Mouse (Mus musculus): Measurements from ENCODE around the gene Hspb9. TPM values are rescaled to one million over a fixed set of nuclear protein-coding genes. Genes with fewer than 3 reads are reported as not detected.

The Hspb9 gene
- polyA plus RNA-seq, 1 experiment from 2014 or later = 0.97 TPM

GRCm38 (mm10) chr11:100684084-100684483 is 29.6 kb upstream of the Hspb9 start:
- DNase-seq (no peak), ATAC-seq (ENCODE audit: insufficient read depth) (no peak)
- Histone ChIP-seq H3K27ac (ENCODE audit: low read depth) (no peak overlapping the region), H3K4me2 (no peak overlapping the region), H3K9ac (no peak overlapping the region), H3K27me3 (ENCODE audit: insufficient read depth, low read length) (no peaks in the 10 kb centered on the region), H3K9me3 (ENCODE audit: low read depth, low read length) (no peaks in the 10 kb centered on the region), H3K4me1 (ENCODE audit: insufficient read depth) (no peaks in the 10 kb centered on the region), H3K36me3 (ENCODE audit: insufficient read depth) (no peaks in the 10 kb centered on the region), H3K4me3 (ENCODE audit: low read depth, low read length) (no peak overlapping the region)
- TF ChIP-seq CTCF (IDR thresholded peaks at IDR 0.05; ENCODE audit: low read depth) = no peak
- WGBS = 67% methylated on average over 2 of the region's 2 CpGs

- ATAC-seq (ENCODE audit: insufficient read depth) = no peak
- H3K4me3 ChIP-seq (ENCODE audit: low read depth, low read length) = no peak overlapping the region
- H3K36me3 ChIP-seq (ENCODE audit: insufficient read depth) = no peaks in the 10 kb centered on the region
- no peak for TF ChIP-seq CTCF (IDR thresholded peaks at IDR 0.05; ENCODE audit: low read depth)
- H3K4me2 ChIP-seq = no peak overlapping the region
- no peak for DNase-seq
- H3K27me3 ChIP-seq (ENCODE audit: insufficient read depth, low read length) = no peaks in the 10 kb centered on the region
- H3K27ac ChIP-seq (ENCODE audit: low read depth) = no peak overlapping the region
- H3K9ac ChIP-seq = no peak overlapping the region
- H3K4me1 ChIP-seq (ENCODE audit: insufficient read depth) = no peaks in the 10 kb centered on the region
- no peaks in the 10 kb centered on the region for H3K9me3 ChIP-seq (ENCODE audit: low read depth, low read length)
- 74% methylated on average over 3 of the region's 3 CpGs for WGBS
Measured at GRCm38 (mm10) chr11:100685371-100685770, 28.3 kb upstream of the Hspb9 start.

- H3K4me2 ChIP-seq = no peak overlapping the region
- no peaks in the 10 kb centered on the region for H3K9me3 ChIP-seq (ENCODE audit: low read depth, low read length)
- peaks cover 15% of the 10 kb centered on the region for H3K27me3 ChIP-seq (ENCODE audit: insufficient read depth, low read length)
- H3K9ac ChIP-seq = no peak overlapping the region
- H3K4me1 ChIP-seq (ENCODE audit: insufficient read depth) = no peaks in the 10 kb centered on the region
- no peak overlapping the region for H3K4me3 ChIP-seq (ENCODE audit: low read depth, low read length)
- no peaks in the 10 kb centered on the region for H3K36me3 ChIP-seq (ENCODE audit: insufficient read depth)
- no peak overlapping the region for H3K27ac ChIP-seq (ENCODE audit: low read depth)
- no peak for ATAC-seq (ENCODE audit: insufficient read depth)
- no peak for TF ChIP-seq CTCF (IDR thresholded peaks at IDR 0.05; ENCODE audit: low read depth)
- WGBS = 57% methylated on average over 7 of the region's 7 CpGs
- DNase-seq = no peak
Measured at GRCm38 (mm10) chr11:100687265-100687664, 26.4 kb upstream of the Hspb9 start.

GRCm38 (mm10) chr11:100688443-100688842 is 25.2 kb upstream of the Hspb9 start:
- H3K27me3 ChIP-seq (ENCODE audit: insufficient read depth, low read length) = peaks cover 21% of the 10 kb centered on the region
- ATAC-seq (ENCODE audit: insufficient read depth) (no peak), DNase-seq (no peak)
- TF ChIP-seq CTCF (IDR thresholded peaks at IDR 0.05; ENCODE audit: low read depth) = no peak
- no peak overlapping the region for H3K4me3 ChIP-seq (ENCODE audit: low read depth, low read length)
- no peak overlapping the region for H3K4me2 ChIP-seq
- no peaks in the 10 kb centered on the region for H3K4me1 ChIP-seq (ENCODE audit: insufficient read depth)
- WGBS = 60% methylated on average over 4 of the region's 4 CpGs
- H3K27ac ChIP-seq (ENCODE audit: low read depth) = no peak overlapping the region
- H3K9me3 ChIP-seq (ENCODE audit: low read depth, low read length) = no peaks in the 10 kb centered on the region
- H3K9ac ChIP-seq = no peak overlapping the region
- H3K36me3 ChIP-seq (ENCODE audit: insufficient read depth) = no peaks in the 10 kb centered on the region

GRCm38 (mm10) chr11:100690389-100690788 is 23.3 kb upstream of the Hspb9 start:
- no peak overlapping the region for H3K4me2 ChIP-seq
- ATAC-seq (ENCODE audit: insufficient read depth) = no peak

GRCm38 (mm10) chr11:100692164-100692616 is 21.5 kb upstream of the Hspb9 start, which contains the start of gene Zfp385c:
Gene Zfp385c, minus strand, starts transcription at chr11:100692455.
- Histone ChIP-seq H3K27me3 (ENCODE audit: insufficient read depth, low read length) (peaks cover 21% of the 10 kb centered on the region), H3K9ac (peak within 1 kb of the TSS; percentile 21; the same call in 1 of the 2 replicates), H3K4me3 (ENCODE audit: low read depth, low read length) (peak within 1 kb of the TSS; percentile 26), H3K27ac (ENCODE audit: low read depth) (no peak within 1 kb of the TSS), H3K9me3 (ENCODE audit: low read depth, low read length) (no peaks in the 10 kb centered on the region), H3K36me3 (ENCODE audit: insufficient read depth) (no peaks in the 10 kb centered on the region), H3K4me1 (ENCODE audit: insufficient read depth) (no peaks in the 10 kb centered on the region), H3K4me2 (peak within 1 kb of the TSS; percentile 62)
- TF ChIP-seq CTCF (IDR thresholded peaks at IDR 0.05; ENCODE audit: low read depth) = no peak
- DNase-seq (no peak), ATAC-seq (ENCODE audit: insufficient read depth) (no peak)
- WGBS = under 1% methylated on average over 23 of the region's 23 CpGs

More at GRCm38 (mm10) chr11:100690389-100690788, 23.3 kb upstream of the Hspb9 start:
- Histone ChIP-seq H3K9me3 (ENCODE audit: low read depth, low read length) (no peaks in the 10 kb centered on the region), H3K36me3 (ENCODE audit: insufficient read depth) (no peaks in the 10 kb centered on the region), H3K27ac (ENCODE audit: low read depth) (no peak overlapping the region), H3K9ac (no peak overlapping the region), H3K4me1 (ENCODE audit: insufficient read depth) (no peaks in the 10 kb centered on the region), H3K27me3 (ENCODE audit: insufficient read depth, low read length) (peaks cover 21% of the 10 kb centered on the region), H3K4me3 (ENCODE audit: low read depth, low read length) (no peak overlapping the region)
- DNase-seq = no peak
- 67% methylated on average over 7 of the region's 7 CpGs for WGBS
- 0 out of 2 replicates have a peak, but pooled peaks have one; percentile 2 for TF ChIP-seq CTCF (IDR thresholded peaks at IDR 0.05; ENCODE audit: low read depth)

GRCm38 (mm10) chr11:100693154-100693553 is 20.5 kb upstream of the Hspb9 start:
- no peak overlapping the region for H3K9ac ChIP-seq
- H3K4me1 ChIP-seq (ENCODE audit: insufficient read depth) = no peaks in the 10 kb centered on the region
- no peak overlapping the region for H3K27ac ChIP-seq (ENCODE audit: low read depth)
- DNase-seq (no peak), ATAC-seq (ENCODE audit: insufficient read depth) (no peak)
- no peak overlapping the region for H3K4me3 ChIP-seq (ENCODE audit: low read depth, low read length)
- no peak overlapping the region for H3K4me2 ChIP-seq
- 21% methylated on average over 5 of the region's 5 CpGs for WGBS
- peaks cover 21% of the 10 kb centered on the region for H3K27me3 ChIP-seq (ENCODE audit: insufficient read depth, low read length)
- H3K9me3 ChIP-seq (ENCODE audit: low read depth, low read length) = no peaks in the 10 kb centered on the region
- 0 out of 2 replicates have a peak, but pooled peaks cover 4% of the 10 kb centered on the region for H3K36me3 ChIP-seq (ENCODE audit: insufficient read depth)
- TF ChIP-seq CTCF (IDR thresholded peaks at IDR 0.05; ENCODE audit: low read depth) = no peak

All from lung, embryonic 14.5 days (tissue).